Mouse (Mus musculus) lung, postnatal 10 days (tissue): ENCODE results near the gene Ephb2.

Experiments
- DNase-seq: peaks from one replicate; pipeline ENCODE4 v3.0.0; 2021

Ephb2 gene

GRCm38 (mm10) chr4:136638890-136639289, 196.9 kb downstream of the Ephb2 start:
- DNase-seq = peak; percentile 25

GRCm38 (mm10) chr4:136638230-136638750, 197.5 kb downstream of the Ephb2 start:
- DNase-seq = no peak

GRCm38 (mm10) chr4:136637563-136638229, 198.1 kb downstream of the Ephb2 start:
- DNase-seq = peak; percentile 30

- no peak for DNase-seq
Measured at GRCm38 (mm10) chr4:136636983-136637562, 198.7 kb downstream of the Ephb2 start.

- DNase-seq = no peak
Measured at GRCm38 (mm10) chr4:136636511-136636910, 199.3 kb downstream of the Ephb2 start.

- no peak for DNase-seq
Measured at GRCm38 (mm10) chr4:136635995-136636394, 199.8 kb downstream of the Ephb2 start.

GRCm38 (mm10) chr4:136631237-136631994, 204.4 kb downstream of the Ephb2 start:
- peak; percentile 59 for DNase-seq

GRCm38 (mm10) chr4:136626590-136626989, 209.2 kb downstream of the Ephb2 start:
- no peak for DNase-seq

GRCm38 (mm10) chr4:136622388-136622787, 213.4 kb downstream of the Ephb2 start, which contains the start of gene Lactbl1:
Gene Lactbl1, plus strand, starts transcription at chr4:136622621.
- no peak for DNase-seq

GRCm38 (mm10) chr4:136621956-136622355, 213.8 kb downstream of the Ephb2 start:
- DNase-seq = no peak

GRCm38 (mm10) chr4:136621336-136621735, 214.5 kb downstream of the Ephb2 start:
- peak; percentile 63 for DNase-seq

GRCm38 (mm10) chr4:136613657-136614056, 222.1 kb downstream of the Ephb2 start:
- no peak for DNase-seq

GRCm38 (mm10) chr4:136610387-136610856, 225.4 kb downstream of the Ephb2 start, which contains the start of gene Tex46:
Gene Tex46, plus strand, starts transcription at chr4:136610437.
- DNase-seq = peak; percentile 23

GRCm38 (mm10) chr4:136605756-136606485, 229.9 kb downstream of the Ephb2 start:
- no peak for DNase-seq

GRCm38 (mm10) chr4:136602568-136602967, 233.2 kb downstream of the Ephb2 start, which contains the start of gene Kdm1a:
Gene Kdm1a, minus strand, starts transcription at chr4:136602723.
- DNase-seq = peak; percentile 96

GRCm38 (mm10) chr4:136602018-136602554, 233.7 kb downstream of the Ephb2 start:
- DNase-seq = peak; percentile 44

GRCm38 (mm10) chr4:136601476-136601875, 234.3 kb downstream of the Ephb2 start:
- DNase-seq = peak; percentile 68

GRCm38 (mm10) chr4:136600536-136600935, 235.3 kb downstream of the Ephb2 start:
- no peak for DNase-seq

GRCm38 (mm10) chr4:136599869-136600268, 235.9 kb downstream of the Ephb2 start:
- DNase-seq = no peak

- DNase-seq = no peak
Measured at GRCm38 (mm10) chr4:136598268-136598876, 237.4 kb downstream of the Ephb2 start.
